Mouse (Mus musculus) midbrain, embryonic 11.5 days (tissue): ENCODE data around the gene Olfr351. TPM values are rescaled to one million over a fixed set of nuclear protein-coding genes. Genes with fewer than 3 reads are reported as not detected.

Experiments
- ATAC-seq: fragments of 200-750 bp; cut with Nextera tagmentation; 2 replicates; pipeline ENCODE4 v1.8.0; 2017; ENCODE audit warnings: moderate TSS enrichment, moderate library complexity; ENCODE audit not compliant: low FRiP score
- DNase-seq: peaks from one replicate; pipeline ENCODE4 v3.0.0; 2015; ENCODE audit warnings: low spot score; ENCODE audit errors: missing footprints
- H3K27ac ChIP-seq: fragments of 300-500 bp; sonication (generic); 2 replicates; pipeline ENCODE4 v1.5.1; 2014; ENCODE audit warnings: low read depth, low read length
- H3K27me3 ChIP-seq: fragments of 300-500 bp; sonication (generic); 2 replicates; pipeline ENCODE4 v1.6.1; 2014; ENCODE audit warnings: mild to moderate bottlenecking, low read length, moderate library complexity, mixed read lengths; ENCODE audit not compliant: control insufficient read depth, insufficient read depth
- H3K36me3 ChIP-seq: fragments of 300-500 bp; sonication (generic); 2 replicates; pipeline ENCODE4 v1.6.1; 2014; ENCODE audit warnings: mild to moderate bottlenecking, low read length, moderate library complexity, mixed read lengths; ENCODE audit not compliant: control insufficient read depth, insufficient read depth
- H3K4me1 ChIP-seq: fragments of 300-500 bp; sonication (generic); 2 replicates; pipeline ENCODE4 v1.6.1; 2014; ENCODE audit warnings: low read length; ENCODE audit not compliant: control insufficient read depth, insufficient read depth
- H3K4me2 ChIP-seq: fragments of 300-500 bp; sonication (generic); 2 replicates; pipeline ENCODE4 v1.6.1; 2014; ENCODE audit warnings: mild to moderate bottlenecking, moderate library complexity
- H3K4me3 ChIP-seq: fragments of 300-500 bp; sonication (generic); 2 replicates; pipeline ENCODE4 v1.5.1; 2014; ENCODE audit warnings: low read depth, low read length
- H3K9ac ChIP-seq: fragments of 300-500 bp; sonication (generic); 2 replicates; pipeline ENCODE4 v1.6.1; 2014; ENCODE audit warnings: low read length
- H3K9me3 ChIP-seq: fragments of 300-500 bp; sonication (generic); 2 replicates; pipeline ENCODE4 v1.6.1; 2016; ENCODE audit warnings: low read length; ENCODE audit not compliant: control insufficient read depth
- WGBS: fragments of 180-500 bp; shearing (Covaris S2); extraction: QIAGEN DNeasy Blood & Tissue Kit; methylation state at CpG from one replicate; pipeline ENCODE4 v1.1.7; 2014; 5-methylcytosine and 5-hydroxymethylcytosine counted together
- polyA plus RNA-seq: library from polyadenylated mRNA; unstranded; fragments of >200 nt; fragmentation: Nextera tagmentation; extraction: Ambion mirVana; gene quantifications from 2 replicates; pipeline ENCODE4 v1.2.1, GENCODE M21; 2014

Olfr351 gene
- polyA plus RNA-seq = not detected in 2 replicates

DNA sequence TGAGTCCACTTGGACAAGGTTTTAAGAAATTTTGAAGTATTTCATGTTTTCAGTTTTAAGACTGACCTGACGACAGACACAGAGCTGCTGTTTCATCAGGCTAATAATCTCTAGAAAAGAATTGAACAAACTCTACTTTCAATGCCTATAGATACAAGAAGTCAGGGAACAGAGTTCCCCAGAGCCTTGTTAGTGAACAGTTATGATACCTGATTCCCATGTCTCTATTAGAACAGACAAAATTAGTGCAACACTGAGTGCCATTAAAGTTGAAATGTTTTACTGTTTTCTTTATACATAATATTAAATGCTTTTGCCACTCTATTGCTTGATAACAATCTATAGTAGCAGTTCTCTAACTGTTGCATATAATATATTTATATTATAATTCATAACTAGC, at the start of gene Olfr351:
Olfr351 (minus strand) TSS at position 101 of the 400 bp plus-strand sequence.
- no peak within 1 kb of the TSS for H3K4me2 ChIP-seq
- ATAC-seq (no peak), DNase-seq (no peak)
- H3K4me1 ChIP-seq = no peaks in the 10 kb centered on the region
- 69% methylated on average over 1 of the region's 1 CpGs for WGBS
- H3K27ac ChIP-seq = no peak within 1 kb of the TSS
- peaks cover 4% of the 10 kb centered on the region; the same call in 1 of the 2 replicates for H3K9me3 ChIP-seq
- H3K9ac ChIP-seq = no peak within 1 kb of the TSS
- H3K36me3 ChIP-seq = no peaks in the 10 kb centered on the region
- no peaks in the 10 kb centered on the region for H3K27me3 ChIP-seq
- H3K4me3 ChIP-seq = no peak within 1 kb of the TSS

DNA sequence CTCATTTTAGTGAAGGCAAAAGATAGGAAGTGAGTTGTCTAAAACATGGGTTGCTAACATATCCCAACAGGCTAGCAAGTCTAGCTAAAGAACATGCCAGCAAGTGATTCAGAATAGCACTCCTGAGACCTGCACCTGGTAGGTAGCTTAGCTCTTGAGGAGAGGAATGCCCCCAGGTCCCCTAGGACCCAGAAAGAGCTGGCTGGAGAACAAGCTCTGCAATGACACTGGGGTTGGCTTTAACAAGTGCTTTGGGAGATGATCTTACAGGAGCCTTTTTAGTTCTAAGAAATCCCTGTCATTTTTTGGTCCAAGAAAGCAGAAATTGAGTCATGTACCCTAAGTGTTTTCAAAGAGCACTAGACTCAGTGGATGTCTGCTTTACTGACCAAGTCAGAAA, 42.9 kb upstream of the Olfr351 start, which contains the start of gene Olfr354:
Olfr354 (plus strand) TSS at position 301 of the 400 bp plus-strand sequence.
- no peak for DNase-seq
- Histone ChIP-seq H3K4me1 (no peaks in the 10 kb centered on the region), H3K27ac (no peak within 1 kb of the TSS), H3K27me3 (no peaks in the 10 kb centered on the region), H3K4me3 (no peak within 1 kb of the TSS), H3K9ac (no peak within 1 kb of the TSS), H3K9me3 (peaks cover 4% of the 10 kb centered on the region; the same call in 1 of the 2 replicates), H3K36me3 (no peaks in the 10 kb centered on the region), H3K4me2 (no peak within 1 kb of the TSS)
- ATAC-seq = no peak

DNA sequence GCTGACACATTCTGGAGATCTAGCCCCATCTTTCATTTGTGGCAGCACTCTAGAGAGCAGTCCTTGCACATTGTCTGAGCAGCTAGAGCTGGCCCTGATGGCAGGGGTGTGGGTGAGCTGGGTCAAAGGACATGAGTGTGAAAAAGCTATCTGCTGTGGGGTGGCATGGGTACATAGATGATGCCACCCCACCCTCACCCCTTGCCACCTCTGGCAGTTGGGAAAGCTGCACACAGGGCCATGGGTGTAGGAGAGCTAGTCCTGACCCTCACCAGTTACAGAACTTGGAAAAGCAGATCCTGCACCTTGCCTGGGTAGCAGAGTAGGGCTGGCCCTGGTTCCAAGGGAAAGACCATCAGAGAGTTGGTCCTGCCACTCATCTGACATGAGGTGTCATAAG, 34.7 kb upstream of the Olfr351 start:
- no peak for ATAC-seq
- no peaks in the 10 kb centered on the region for H3K27me3 ChIP-seq
- H3K9me3 ChIP-seq = no peaks in the 10 kb centered on the region; the same call in 1 of the 2 replicates
- no peak overlapping the region for H3K4me3 ChIP-seq
- no peak for DNase-seq
- no peak overlapping the region for H3K4me2 ChIP-seq
- H3K36me3 ChIP-seq = no peaks in the 10 kb centered on the region
- no peak overlapping the region for H3K27ac ChIP-seq
- H3K9ac ChIP-seq = no peak overlapping the region
- no peaks in the 10 kb centered on the region for H3K4me1 ChIP-seq

DNA sequence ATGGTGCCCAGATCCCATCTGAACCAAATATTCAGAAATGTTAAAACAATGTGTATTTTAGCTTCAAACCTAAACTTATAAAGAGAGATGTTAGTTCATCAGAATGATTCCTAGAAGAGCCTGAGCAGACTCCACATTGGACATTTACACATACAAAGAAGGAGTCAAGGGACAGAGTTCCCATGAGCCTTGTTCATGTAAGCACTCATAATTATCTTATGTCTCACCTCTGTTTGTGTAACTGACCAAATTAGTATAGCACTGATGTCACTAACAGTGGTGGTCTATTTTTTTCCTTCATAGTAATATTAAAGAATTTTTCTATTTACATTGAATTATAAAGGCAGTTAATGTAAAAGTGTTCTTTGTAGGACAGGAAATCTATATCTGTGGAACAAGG, 30.4 kb upstream of the Olfr351 start, which contains the start of gene Olfr353:
Olfr353 (minus strand) TSS at position 101 of the 400 bp plus-strand sequence.
- Histone ChIP-seq H3K27ac (no peak within 1 kb of the TSS), H3K36me3 (no peaks in the 10 kb centered on the region), H3K27me3 (no peaks in the 10 kb centered on the region), H3K4me3 (no peak within 1 kb of the TSS), H3K9me3 (no peaks in the 10 kb centered on the region; the same call in 1 of the 2 replicates), H3K4me1 (no peaks in the 10 kb centered on the region), H3K9ac (no peak within 1 kb of the TSS), H3K4me2 (no peak within 1 kb of the TSS)
- ATAC-seq (no peak), DNase-seq (no peak)

DNA sequence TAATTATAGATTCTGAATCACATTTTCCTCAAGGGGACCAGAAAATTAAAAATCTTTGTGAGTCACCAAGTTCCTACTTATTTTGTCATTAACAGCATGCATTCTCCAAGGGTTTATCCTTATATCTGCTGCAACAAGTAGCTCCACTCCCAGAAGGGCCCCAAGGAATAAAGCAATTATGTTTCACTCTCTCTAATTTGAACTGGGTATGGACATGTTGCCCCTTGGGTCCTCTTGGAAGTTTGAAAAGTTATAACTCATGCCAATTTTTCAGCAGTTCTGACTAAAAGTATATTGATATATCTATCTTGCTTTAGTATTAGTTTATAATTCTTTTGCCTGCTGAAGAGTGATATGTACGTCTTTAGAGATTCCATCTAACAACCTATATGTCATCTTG, 5.7 kb upstream of the Olfr351 start, which contains the start of gene Olfr352:
Olfr352 (plus strand) TSS at position 301 of the 400 bp plus-strand sequence.
- no peak for DNase-seq
- Histone ChIP-seq H3K9ac (no peak within 1 kb of the TSS), H3K4me1 (no peaks in the 10 kb centered on the region), H3K9me3 (peaks cover 7% of the 10 kb centered on the region; the same call in 1 of the 2 replicates), H3K27ac (no peak within 1 kb of the TSS), H3K4me2 (no peak within 1 kb of the TSS), H3K4me3 (no peak within 1 kb of the TSS), H3K27me3 (no peaks in the 10 kb centered on the region), H3K36me3 (no peaks in the 10 kb centered on the region)
- no peak for ATAC-seq
- WGBS = 78% methylated on average over 1 of the region's 1 CpGs

DNA sequence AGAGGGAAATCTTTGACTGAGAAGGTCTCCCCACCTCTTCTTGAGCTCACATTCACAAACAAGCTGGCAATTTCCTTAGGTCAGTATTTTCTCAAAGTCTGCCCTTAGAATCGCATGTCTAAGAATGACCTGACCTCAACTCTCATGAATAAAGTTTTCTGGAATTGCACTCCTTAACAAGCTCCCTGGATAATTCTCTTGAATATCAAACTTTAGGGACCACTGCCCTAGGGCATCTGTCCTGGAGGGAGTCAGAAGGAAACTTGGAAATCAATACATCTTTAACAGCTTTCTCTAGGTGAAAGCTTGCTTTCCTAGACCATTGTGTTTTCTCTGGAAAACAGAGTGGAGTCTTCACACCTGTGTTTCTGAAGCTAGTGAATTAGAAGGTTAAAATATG, 16.4 kb downstream of the Olfr351 start, which contains the start of gene Olfr350:
Olfr350 (plus strand) TSS at position 301 of the 400 bp plus-strand sequence.
- no peak for ATAC-seq

DNA sequence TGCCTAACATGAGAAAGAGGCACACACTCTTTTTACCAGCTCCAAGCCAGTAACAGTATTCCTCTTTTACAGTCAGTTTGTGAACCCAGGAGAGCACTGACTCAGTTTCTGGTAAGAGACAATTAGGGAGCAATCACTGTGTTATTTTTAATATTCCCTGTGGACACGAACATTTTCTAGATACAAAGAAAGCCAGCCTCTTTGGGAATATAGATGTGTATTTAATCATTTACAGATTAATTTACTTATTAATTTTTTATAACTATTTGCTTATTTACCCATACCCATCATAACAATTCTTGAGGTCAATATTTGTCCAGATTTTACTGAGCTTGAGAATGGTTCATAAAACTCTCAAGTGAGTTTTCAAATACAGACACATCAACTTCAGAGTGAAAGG, 45.5 kb downstream of the Olfr351 start, which contains the start of gene Olfr3:
Olfr3 (minus strand) TSS at position 101 of the 400 bp plus-strand sequence.
- WGBS = 73% methylated on average over 1 of the region's 1 CpGs
- H3K9me3 ChIP-seq = peaks cover 4% of the 10 kb centered on the region; the same call in 1 of the 2 replicates

More for the DNA sequence above, 16.4 kb downstream of the Olfr351 start, which contains the start of gene Olfr350:
- no peak within 1 kb of the TSS for H3K27ac ChIP-seq
- H3K36me3 ChIP-seq = no peaks in the 10 kb centered on the region
- no peak for DNase-seq
- peaks cover 10% of the 10 kb centered on the region for H3K9me3 ChIP-seq
- 92% methylated on average over 1 of the region's 1 CpGs for WGBS
- H3K9ac ChIP-seq = no peak within 1 kb of the TSS
- no peaks in the 10 kb centered on the region for H3K4me1 ChIP-seq
- no peaks in the 10 kb centered on the region for H3K27me3 ChIP-seq
- H3K4me2 ChIP-seq = no peak within 1 kb of the TSS
- H3K4me3 ChIP-seq = no peak within 1 kb of the TSS

More for the DNA sequence above, 45.5 kb downstream of the Olfr351 start, which contains the start of gene Olfr3:
- Histone ChIP-seq H3K36me3 (no peaks in the 10 kb centered on the region), H3K27ac (no peak within 1 kb of the TSS), H3K4me1 (no peaks in the 10 kb centered on the region), H3K4me3 (no peak within 1 kb of the TSS), H3K27me3 (no peaks in the 10 kb centered on the region), H3K9ac (no peak within 1 kb of the TSS), H3K4me2 (no peak within 1 kb of the TSS)
- no peak for ATAC-seq
- no peak for DNase-seq

Other genes starting within 250 kb of the Olfr351 start
- gene Olfr345, start 222.6 kb downstream of the Olfr351 start, polyA plus RNA-seq = not detected in 2 replicates
- gene Olfr346, start 176.9 kb downstream of the Olfr351 start, polyA plus RNA-seq = not detected in 2 replicates
- not detected in 2 replicates for gene Olfr347, start 130.8 kb downstream of the Olfr351 start, polyA plus RNA-seq
- gene Olfr348, start 78.4 kb downstream of the Olfr351 start, polyA plus RNA-seq = not detected in 2 replicates
- not detected in 2 replicates for gene Olfr50, start 72.1 kb downstream of the Olfr351 start, polyA plus RNA-seq
- gene Olfr3, start 45.6 kb downstream of the Olfr351 start, polyA plus RNA-seq = not detected in 2 replicates
- not detected in 2 replicates for gene Olfr350, start 16.4 kb downstream of the Olfr351 start, polyA plus RNA-seq
- gene Olfr352, start 5.8 kb upstream of the Olfr351 start, polyA plus RNA-seq = not detected in 2 replicates
- gene Olfr353, start 30.3 kb upstream of the Olfr351 start, polyA plus RNA-seq = not detected in 2 replicates
- gene Olfr354, start 43.0 kb upstream of the Olfr351 start, polyA plus RNA-seq = not detected in 2 replicates
- not detected in 2 replicates for gene Olfr355, start 66.2 kb upstream of the Olfr351 start, polyA plus RNA-seq
- gene Olfr356, start 74.5 kb upstream of the Olfr351 start, polyA plus RNA-seq = not detected in 2 replicates
- gene Olfr357, start 131.2 kb upstream of the Olfr351 start, polyA plus RNA-seq = not detected in 2 replicates
- gene Olfr358, start 146.7 kb upstream of the Olfr351 start, polyA plus RNA-seq = not detected in 2 replicates
- not detected in 2 replicates for gene Olfr360, start 203.1 kb upstream of the Olfr351 start, polyA plus RNA-seq
- gene Olfr361, start 226.6 kb upstream of the Olfr351 start, polyA plus RNA-seq = not detected in 2 replicates